Mouse (Mus musculus) cerebellum, adult (tissue): ENCODE measurements around the gene Llph.
A peak's percentile ranks its signal among the peaks of the same experiment; 100 is the strongest.

ENCODE experiments used
- ATAC-seq: cut with Nextera tagmentation; 2 replicates; pipeline ENCODE4 v1.9.2; 2017; ENCODE audit warnings: mild to moderate bottlenecking, moderate library complexity, mixed read lengths; ENCODE audit not compliant: insufficient number of reproducible peaks, low FRiP score, low TSS enrichment

Gene Llph

GRCm38 (mm10) chr10:120226871-120227661 lies at the start of gene Llph:
Gene Llph, plus strand, starts transcription at chr10:120227070.
- peak; percentile 92 for ATAC-seq

GRCm38 (mm10) chr10:120182887-120183286 lies 44.0 kb upstream of the Llph start:
- ATAC-seq: no peak; the same call in 1 of the 2 replicates

GRCm38 (mm10) chr10:120183342-120183741 lies 43.5 kb upstream of the Llph start:
- no peak for ATAC-seq

GRCm38 (mm10) chr10:120188513-120188912 lies 38.4 kb upstream of the Llph start:
- ATAC-seq: no peak

GRCm38 (mm10) chr10:120189276-120189675 lies 37.6 kb upstream of the Llph start:
- no peak for ATAC-seq

- no peak for ATAC-seq
Measured at GRCm38 (mm10) chr10:120189782-120190181, 37.1 kb upstream of the Llph start.

- no peak for ATAC-seq
Measured at GRCm38 (mm10) chr10:120191165-120191564, 35.7 kb upstream of the Llph start.

- no peak for ATAC-seq
Measured at GRCm38 (mm10) chr10:120192278-120192677, 34.6 kb upstream of the Llph start.

GRCm38 (mm10) chr10:120193255-120193654 lies 33.6 kb upstream of the Llph start:
- ATAC-seq: no peak

GRCm38 (mm10) chr10:120197061-120197835 lies 29.6 kb upstream of the Llph start:
- ATAC-seq: no peak

GRCm38 (mm10) chr10:120201131-120201921 lies 25.5 kb upstream of the Llph start, which contains the start of gene Tmbim4:
Gene Tmbim4, plus strand, starts transcription at chr10:120201590.
- ATAC-seq: peak; percentile 33; the same call in 1 of the 2 replicates

- ATAC-seq: peak; percentile 75
Measured at GRCm38 (mm10) chr10:120201961-120202402, 24.9 kb upstream of the Llph start, which contains the start of gene Irak3. Gene Irak3, minus strand, starts transcription at chr10:120202130.

- no peak for ATAC-seq
Measured at GRCm38 (mm10) chr10:120202467-120203250, 24.2 kb upstream of the Llph start.

GRCm38 (mm10) chr10:120204591-120205210 lies 22.2 kb upstream of the Llph start:
- no peak for ATAC-seq

- no peak for ATAC-seq
Measured at GRCm38 (mm10) chr10:120208015-120208414, 18.9 kb upstream of the Llph start.

- peak; percentile 96 for ATAC-seq
Measured at GRCm38 (mm10) chr10:120208575-120209538, 18.0 kb upstream of the Llph start.

GRCm38 (mm10) chr10:120209539-120209925 lies 17.3 kb upstream of the Llph start:
- ATAC-seq: no peak

GRCm38 (mm10) chr10:120210096-120210495 lies 16.8 kb upstream of the Llph start:
- no peak for ATAC-seq
